Mouse (Mus musculus) megakaryocyte-erythroid progenitor cell, adult 5 weeks (primary cell): ENCODE data around the gene Trp53rkb. TPM values are rescaled to one million over a fixed set of nuclear protein-coding genes. Genes with fewer than 3 reads are reported as not detected.

Experiments used
- polyA plus RNA-seq: library from polyadenylated mRNA; stranded (reverse); fragments of >175 nt; gene quantifications from 2 replicates; pipeline ENCODE4 v1.2.3, GENCODE M21; 2012

Trp53rkb gene
- 4.2 and 4.4 TPM in 2 replicates for polyA plus RNA-seq

DNA sequence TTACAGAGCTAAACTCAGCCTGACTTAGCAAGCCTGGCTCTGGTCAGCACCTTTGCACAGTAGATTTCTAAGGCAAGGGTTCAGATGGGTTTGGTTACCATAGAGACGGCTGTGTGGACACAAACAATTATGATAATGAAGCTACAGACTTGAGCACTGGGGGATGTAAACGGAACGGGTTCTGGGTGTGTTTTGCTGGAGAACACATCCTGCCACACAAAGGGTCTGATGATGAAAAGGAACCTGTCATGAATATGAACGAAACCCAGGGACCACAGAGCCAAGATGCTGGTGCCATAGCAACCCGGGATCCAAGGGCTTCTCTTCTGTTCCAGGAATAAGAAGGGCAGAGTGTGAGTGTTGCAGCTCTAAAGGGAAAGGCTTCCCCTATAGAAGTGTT, at the start of gene Trp53rkb:
Gene Trp53rkb (plus strand): TSS at position 177 of the 400 bp plus-strand sequence.

DNA sequence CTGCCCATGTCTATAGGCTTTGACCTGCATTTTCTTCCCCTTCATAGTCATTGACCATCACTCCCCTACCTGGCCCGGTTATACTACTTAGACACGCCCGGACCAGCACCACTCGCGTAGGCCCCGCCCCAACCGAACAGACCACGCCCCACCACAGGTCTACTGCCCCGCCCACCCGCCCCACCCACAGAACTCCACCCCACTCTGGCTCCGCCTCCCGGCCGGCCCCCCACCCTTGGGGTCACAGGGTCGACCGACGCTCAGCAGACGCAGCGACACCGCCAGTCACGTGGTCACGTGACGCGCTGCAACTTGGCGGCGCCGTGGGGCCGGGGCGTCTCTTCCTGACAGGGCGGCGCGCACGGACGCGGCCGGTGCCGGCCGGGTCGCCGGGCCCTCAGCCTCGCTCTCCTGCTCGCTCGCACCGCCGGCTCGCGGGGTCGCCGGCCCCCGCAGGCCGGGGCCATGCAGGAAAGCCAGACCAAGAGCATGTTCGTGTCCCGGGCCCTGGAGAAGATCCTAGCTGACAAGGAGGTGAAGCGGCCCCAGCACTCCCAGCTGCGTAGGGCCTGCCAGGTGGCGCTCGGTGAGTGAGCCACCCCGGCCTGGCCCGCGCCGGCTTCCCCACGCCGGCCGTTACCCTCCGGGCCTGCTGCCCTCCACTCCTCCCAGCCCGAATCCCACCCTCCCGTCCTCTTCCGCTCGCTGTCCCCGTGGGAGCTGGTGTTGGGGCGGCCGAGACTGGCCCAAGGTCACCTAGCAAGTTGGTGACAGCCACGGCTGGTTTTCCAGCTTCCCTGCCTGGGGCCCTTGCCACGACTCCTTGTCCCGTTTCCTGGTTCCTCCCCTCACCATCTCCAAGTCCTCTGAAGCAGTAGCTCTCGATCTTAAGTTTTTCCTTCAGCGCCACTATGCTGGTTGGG, 13.2 kb downstream of the Trp53rkb start, which contains the start of gene Arfgef2:
Gene Arfgef2 (plus strand): TSS at position 339 of the 923 bp plus-strand sequence.

Other genes starting within 250 kb of the Trp53rkb start
- 38.8 and 42.2 TPM in 2 replicates for gene Prex1, start 78.7 kb upstream of the Trp53rkb start, polyA plus RNA-seq
- gene Arfgef2, start 13.1 kb downstream of the Trp53rkb start, polyA plus RNA-seq, result 5.4 and 8.1 TPM in 2 replicates
- gene Cse1l, start 113.5 kb downstream of the Trp53rkb start, polyA plus RNA-seq, result 12.3 and 13.5 TPM in 2 replicates
- gene Stau1, start 203.8 kb downstream of the Trp53rkb start, polyA plus RNA-seq, result 45.1 and 47.6 TPM in 2 replicates
- gene Ddx27, start 222.7 kb downstream of the Trp53rkb start, polyA plus RNA-seq, result 72.9 and 106 TPM in 2 replicates